In genomic region chr13:74289646-74290045, GRCm38 (mm10) we compare ENCODE assay signal across 32 mouse cellular contexts.
"Had no signal": no experiment of that assay in that cellular context is flagged by ENCODE, and none has a peak within 500 bp of the region (broad histone marks: within the 10 kb centered on the region; RNA-seq: fewer than 3 reads in every experiment).

No protein-coding gene starts in this region.

- H3K9ac ChIP-seq: limb, embryonic 12.5 days; limb, embryonic 13.5 days; limb, embryonic 15.5 days; liver, embryonic 12.5 days; liver, embryonic 13.5 days; liver, embryonic 14.5 days; liver, embryonic 15.5 days; liver, postnatal 0 days; lung, embryonic 14.5 days; lung, embryonic 15.5 days; midbrain, embryonic 12.5 days; midbrain, embryonic 13.5 days; midbrain, embryonic 15.5 days; neural tube, embryonic 12.5 days had no signal

- DNase-seq: left cerebral cortex, postnatal 4 days; liver; liver, embryonic 13.5 days; liver, postnatal 0 days; lung, adult 18-20 months; lung, adult 2 months; lung, embryonic 14.5 days; lung, postnatal 10 days; lung, postnatal 14 days; lung, postnatal 36 days; lung, postnatal 4 days; midbrain, embryonic 14.5 days had no signal

- H3K27ac ChIP-seq: limb, embryonic 10.5 days; limb, embryonic 12.5 days; limb, embryonic 13.5 days; limb, embryonic 15.5 days; liver, embryonic 12.5 days; liver, embryonic 13.5 days; liver, embryonic 14.5 days; liver, embryonic 15.5 days; lung, embryonic 15.5 days; macrophage; midbrain, embryonic 10.5 days; midbrain, embryonic 12.5 days; midbrain, embryonic 13.5 days; midbrain, embryonic 15.5 days; neural tube, embryonic 12.5 days had no signal

- H3K36me3 ChIP-seq: limb, embryonic 10.5 days; limb, embryonic 12.5 days; limb, embryonic 13.5 days; limb, embryonic 15.5 days; liver, embryonic 12.5 days; liver, embryonic 13.5 days; liver, embryonic 15.5 days; lung, embryonic 15.5 days; midbrain, embryonic 10.5 days; midbrain, embryonic 12.5 days; midbrain, embryonic 13.5 days; midbrain, embryonic 15.5 days; neural tube, embryonic 12.5 days had no signal

- H3K9me3 ChIP-seq: limb, embryonic 10.5 days; limb, embryonic 12.5 days; limb, embryonic 13.5 days; limb, embryonic 15.5 days; liver, embryonic 12.5 days; liver, embryonic 13.5 days; liver, embryonic 15.5 days; lung, embryonic 15.5 days; megakaryocyte, embryonic 14.5 days; midbrain, embryonic 10.5 days; midbrain, embryonic 12.5 days; midbrain, embryonic 13.5 days; midbrain, embryonic 15.5 days; neural tube, embryonic 12.5 days had no signal

- ATAC-seq: liver, embryonic 12.5 days; liver, postnatal 0 days; lung, postnatal 0 days; midbrain, embryonic 13.5 days; midbrain, embryonic 15.5 days; midbrain, embryonic 16.5 days had no signal

- H3K4me3 ChIP-seq: limb, embryonic 10.5 days; limb, embryonic 12.5 days; limb, embryonic 13.5 days; limb, embryonic 15.5 days; liver, embryonic 12.5 days; liver, embryonic 13.5 days; liver, embryonic 15.5 days; lung, embryonic 15.5 days; megakaryocyte, embryonic 14.5 days; midbrain, embryonic 10.5 days; midbrain, embryonic 12.5 days; midbrain, embryonic 13.5 days; midbrain, embryonic 15.5 days; myocyte; neural tube, embryonic 12.5 days had no signal

- H3K4me2 ChIP-seq: limb, embryonic 12.5 days; limb, embryonic 13.5 days; limb, embryonic 15.5 days; liver, embryonic 11.5 days; liver, embryonic 12.5 days; liver, embryonic 13.5 days; liver, embryonic 15.5 days; lung, embryonic 14.5 days; lung, embryonic 15.5 days; midbrain, embryonic 11.5 days; midbrain, embryonic 12.5 days; midbrain, embryonic 13.5 days; midbrain, embryonic 15.5 days; neural tube, embryonic 12.5 days had no signal
